In genomic region chr2:167422150-167422470, GRCm38 (mm10) we compare ENCODE assay signal across 8 mouse cellular contexts. TPM values are rescaled to one million over a fixed set of nuclear protein-coding genes. Genes with fewer than 3 reads are reported as not detected.
DNase-seq lines count a peak whose midpoint lies in the region; ATAC-seq and TF ChIP-seq lines count a peak whose summit lies in the region.

No protein-coding gene starts in this region.

- 8% methylated on average over 11 of the region's 11 CpGs for WGBS in lung, adult 2 months
- WGBS in embryonic facial prominence, embryonic 13.5 days: 5% methylated on average over 11 of the region's 11 CpGs
- 6% methylated on average over 11 of the region's 11 CpGs for WGBS in intestine, embryonic 16.5 days
- WGBS in neural tube, embryonic 14.5 days: 4% methylated on average over 11 of the region's 11 CpGs

- H3K9ac ChIP-seq in embryonic facial prominence, embryonic 13.5 days: peak overlapping the region; percentile 97
- H3K9ac ChIP-seq in intestine, embryonic 16.5 days (ENCODE audit: low read depth, low read length): peak overlapping the region; percentile 99
- H3K9ac ChIP-seq in neural tube, embryonic 14.5 days (replicated peaks; ENCODE audit: low read depth, low read length): peak overlapping the region; percentile 90

- no peak for TF ChIP-seq POLR2A in lung, adult 2 months (IDR thresholded peaks at IDR 0.05; ENCODE audit: borderline replicate concordance, extremely low read depth, low read depth, low read length)

- peak overlapping the region; percentile 39 for H3K4me3 ChIP-seq in lung, adult 2 months (replicated peaks; ENCODE audit: extremely low read depth, low read depth, low read length)
- peak overlapping the region; percentile 82 for H3K4me3 ChIP-seq in embryonic facial prominence, embryonic 13.5 days
- H3K4me3 ChIP-seq in intestine, embryonic 16.5 days (ENCODE audit: low read length): peak overlapping the region; percentile 80
- peak overlapping the region; percentile 91 for H3K4me3 ChIP-seq in neural tube, embryonic 14.5 days (ENCODE audit: low read depth, low read length)

- no peak for TF ChIP-seq CTCF in lung, adult 2 months (IDR thresholded peaks at IDR 0.05; ENCODE audit: insufficient read depth, low read length)

- H3K9me3 ChIP-seq in embryonic facial prominence, embryonic 13.5 days: 0 out of 2 replicates have a peak, but pooled peaks cover 4% of the 10 kb centered on the region
- no peaks in the 10 kb centered on the region for H3K9me3 ChIP-seq in intestine, embryonic 16.5 days (ENCODE audit: control insufficient read depth, low read length)
- H3K9me3 ChIP-seq in neural tube, embryonic 14.5 days (ENCODE audit: control insufficient read depth, low read length): no peaks in the 10 kb centered on the region

- peaks cover 9% of the 10 kb centered on the region for H3K4me1 ChIP-seq in lung, adult 2 months (ENCODE audit: control insufficient read depth, insufficient read depth, low read length)
- H3K4me1 ChIP-seq in embryonic facial prominence, embryonic 13.5 days: peaks cover 17% of the 10 kb centered on the region
- H3K4me1 ChIP-seq in intestine, embryonic 16.5 days (ENCODE audit: control insufficient read depth, insufficient read depth, low read length): peaks cover 12% of the 10 kb centered on the region
- H3K4me1 ChIP-seq in neural tube, embryonic 14.5 days (ENCODE audit: control insufficient read depth, insufficient read depth, low read length): peaks cover 17% of the 10 kb centered on the region

- H3K27ac ChIP-seq in embryonic facial prominence, embryonic 13.5 days: peak overlapping the region; percentile 99
- peak overlapping the region; percentile 98 for H3K27ac ChIP-seq in intestine, embryonic 16.5 days (ENCODE audit: low read length)
- peak overlapping the region; percentile 99 for H3K27ac ChIP-seq in neural tube, embryonic 14.5 days (ENCODE audit: low read depth, low read length)

- DNase-seq in lung, adult 2 months: no peak
- DNase-seq in lung, adult 18-20 months: no peak
- no peak for DNase-seq in thymus, postnatal 0 days (ENCODE audit: low spot score)
- no peak for DNase-seq in embryo, embryonic 11 days
- no peak for DNase-seq in yolk sac, embryonic 10.5 days (ENCODE audit: low spot score)

- H3K4me2 ChIP-seq in embryonic facial prominence, embryonic 13.5 days: peak overlapping the region; percentile 78
- H3K4me2 ChIP-seq in intestine, embryonic 16.5 days (ENCODE audit: low read depth, low read length): peak overlapping the region; percentile 79
- H3K4me2 ChIP-seq in neural tube, embryonic 14.5 days (ENCODE audit: low read depth, low read length): peak overlapping the region; percentile 71

- H3K27me3 ChIP-seq in embryonic facial prominence, embryonic 13.5 days: no peaks in the 10 kb centered on the region
- H3K27me3 ChIP-seq in intestine, embryonic 16.5 days (replicated peaks; ENCODE audit: control insufficient read depth, insufficient read depth, low read length): no peaks in the 10 kb centered on the region
- no peaks in the 10 kb centered on the region for H3K27me3 ChIP-seq in neural tube, embryonic 14.5 days (ENCODE audit: control insufficient read depth, insufficient read depth, low read length)

- ATAC-seq in embryonic facial prominence, embryonic 13.5 days (ENCODE audit: insufficient number of reproducible peaks, insufficient read depth, low FRiP score, low TSS enrichment, low read depth): no peak
- ATAC-seq in intestine, embryonic 16.5 days: no peak
- ATAC-seq in neural tube, embryonic 14.5 days (ENCODE audit: low read depth): no peak

- peaks cover 35% of the 10 kb centered on the region for H3K36me3 ChIP-seq in embryonic facial prominence, embryonic 13.5 days
- H3K36me3 ChIP-seq in intestine, embryonic 16.5 days (ENCODE audit: control insufficient read depth, insufficient read depth, low read length): 0 out of 2 replicates have a peak, but pooled peaks cover 4% of the 10 kb centered on the region
- H3K36me3 ChIP-seq in neural tube, embryonic 14.5 days (ENCODE audit: control insufficient read depth, insufficient read depth, low read length): peaks cover 24% of the 10 kb centered on the region

RNA-seq across cellular contexts. Expression of gene Slc9a8, which starts 0.6 kb away (rescaled TPM):
- polyA plus RNA-seq in lung, adult 2 months (2012; rRNA removed): 32.0 and 41.7 TPM in 2 replicates
- 21.7 and 22.5 TPM in 2 replicates for polyA plus RNA-seq in embryonic facial prominence, embryonic 13.5 days (2015; fragmentation: Nextera tagmentation; extraction: Ambion mirVana)
- polyA plus RNA-seq in intestine, embryonic 16.5 days (2015; fragmentation: Nextera tagmentation; extraction: Ambion mirVana): 19.0 and 21.4 TPM in 2 replicates
- polyA plus RNA-seq in neural tube, embryonic 14.5 days (2014; fragmentation: Nextera tagmentation; extraction: Ambion mirVana): 22.9 and 25.9 TPM in 2 replicates
- polyA plus RNA-seq in thymus, postnatal 0 days (2015; fragmentation: Nextera tagmentation; extraction: Ambion mirVana): 17.9 and 19.7 TPM in 2 replicates

Comparison
In these comparisons a context has a peak if more than half of its experiments do, and no peak if none do; other contexts are left out.
1. H3K4me3 ChIP-seq: peak in every context shown above with its lines; median percentile 91 in neural tube, embryonic 14.5 days; 82 in embryonic facial prominence, embryonic 13.5 days; 80 in intestine, embryonic 16.5 days; 39 in lung, adult 2 months.